Mouse (Mus musculus) CH12.LX (cell line): ENCODE results near the gene Aff3. TPM values are rescaled to one million over a fixed set of nuclear protein-coding genes. Genes with fewer than 3 reads are reported as not detected.

Source experiments
- DNase-seq: peaks from one replicate; pipeline ENCODE4 v3.0.0-alpha.2; 2013; ENCODE audit errors: extremely low read depth
- H3K27ac ChIP-seq: 2 replicates; pipeline ENCODE4 v1.5.1; 2012; ENCODE audit warnings: low read depth, mild to moderate bottlenecking, control low read depth, moderate library complexity; ENCODE audit not compliant: insufficient read depth
- H3K27me3 ChIP-seq: replicated peaks from 2 replicates; pipeline ENCODE3; 2012; ENCODE audit warnings: inconsistent platforms
- H3K36me3 ChIP-seq, 2 experiments: replicated peaks in 1 of 2; 2 replicates each; pipeline versions ENCODE3 to v1.6.1; 2012; ENCODE audit warnings: inconsistent platforms in 1 of 2, low read length in 1 of 2, mild to moderate bottlenecking in 1 of 2, mixed read lengths in 1 of 2, moderate library complexity in 1 of 2; ENCODE audit not compliant: control insufficient read depth in 1 of 2, insufficient read depth in 1 of 2
- H3K4me1 ChIP-seq, 2 experiments: 2 replicates each; pipeline ENCODE4 v1.6.1; 2012; ENCODE audit warnings: inconsistent platforms in 1 of 2, moderate library complexity in 1 of 2; ENCODE audit not compliant: insufficient read depth in 2 of 2, control insufficient read depth in 1 of 2
- H3K4me2 ChIP-seq: 2 replicates; pipeline ENCODE4 v1.6.1; 2012; ENCODE audit warnings: low read depth, mild to moderate bottlenecking, control low read depth; ENCODE audit not compliant: poor library complexity, insufficient read depth, severe bottlenecking
- H3K4me3 ChIP-seq, 3 experiments: fragments of 150-350 bp in 1 of 3; sonication (generic) in 1 of 3; replicated peaks in 1 of 3; 2 replicates each; pipeline versions ENCODE3 to v1.5.1; 2011 to 2012; ENCODE audit warnings: low read depth in 2 of 3, low read length in 2 of 3, mild to moderate bottlenecking in 2 of 3, moderate library complexity in 2 of 3, control low read depth in 1 of 3, improper control_type of control experiment in 1 of 3, inconsistent platforms in 1 of 3, mixed read lengths in 1 of 3; ENCODE audit not compliant: poor library complexity in 1 of 3
- H3K79me2 ChIP-seq: replicated peaks from 2 replicates; pipeline ENCODE4 v1.6.1; 2012; ENCODE audit warnings: mild to moderate bottlenecking, moderate library complexity; ENCODE audit not compliant: control insufficient read depth, poor library complexity, insufficient read depth, severe bottlenecking; ENCODE audit errors: extremely low read depth
- H3K9ac ChIP-seq: 2 replicates; pipeline ENCODE4 v1.6.1; 2012; ENCODE audit warnings: low read depth, mild to moderate bottlenecking, control low read depth, moderate library complexity; ENCODE audit not compliant: insufficient read depth
- H3K9me3 ChIP-seq: replicated peaks from 2 replicates; pipeline ENCODE3; 2012; ENCODE audit warnings: low read length, inconsistent platforms, mixed read lengths
- CHD1 ChIP-seq: IDR thresholded peaks from 2 replicates; pipeline ENCODE4 v1.6.1; 2012; ENCODE audit warnings: low read depth, low read length, improper control_type of control experiment, inconsistent platforms
- CHD2 ChIP-seq: IDR thresholded peaks from 2 replicates; pipeline ENCODE4 v1.6.1; 2011; ENCODE audit warnings: low read length, improper control_type of control experiment
- CTCF ChIP-seq, 2 experiments: IDR thresholded peaks in 1 of 2; conservative IDR thresholded peaks in 1 of 2; 2 replicates each; pipeline ENCODE4 v1.5.1; 2011 to 2012; ENCODE audit warnings: low read depth in 2 of 2, low read length in 2 of 2, improper control_type of control experiment in 1 of 2, inconsistent platforms in 1 of 2, mild to moderate bottlenecking in 1 of 2, moderate library complexity in 1 of 2
- ELF1 ChIP-seq: IDR thresholded peaks from 2 replicates; pipeline ENCODE4 v1.6.1; 2014; ENCODE audit warnings: low read depth, mild to moderate bottlenecking, inconsistent platforms, low read length, improper control_type of control experiment
- IRF4 ChIP-seq: IDR thresholded peaks from 2 replicates; pipeline ENCODE4 v1.6.1; 2014; ENCODE audit warnings: low read depth, mild to moderate bottlenecking, inconsistent platforms, low read length, improper control_type of control experiment
- JUN ChIP-seq: IDR thresholded peaks from 2 replicates; pipeline ENCODE4 v1.6.1; 2011; ENCODE audit warnings: low read depth, mild to moderate bottlenecking, low read length, improper control_type of control experiment, moderate library complexity; ENCODE audit not compliant: insufficient read depth
- MYC ChIP-seq: IDR thresholded peaks from 2 replicates; pipeline ENCODE4 v1.6.1; 2011; ENCODE audit warnings: low read depth, mild to moderate bottlenecking, improper control_type of control experiment, low read length
- NRF1 ChIP-seq: IDR thresholded peaks from 2 replicates; pipeline ENCODE4 v1.6.1; 2014; ENCODE audit warnings: low read depth, mild to moderate bottlenecking, inconsistent platforms, low read length, improper control_type of control experiment, moderate library complexity
- PAX5 ChIP-seq: IDR thresholded peaks from 2 replicates; pipeline ENCODE4 v1.6.1; 2012; ENCODE audit warnings: low read length, inconsistent platforms, mixed read lengths
- POLR2A ChIP-seq: IDR thresholded peaks from 2 replicates; pipeline ENCODE4 v1.6.1; 2011; ENCODE audit warnings: low read depth, mild to moderate bottlenecking, improper control_type of control experiment, low read length
- RAD21 ChIP-seq: IDR thresholded peaks from 2 replicates; pipeline ENCODE4 v1.6.1; 2011; ENCODE audit warnings: low read depth, mild to moderate bottlenecking, low read length, improper control_type of control experiment, moderate library complexity
- TCF12 ChIP-seq: IDR thresholded peaks from 2 replicates; pipeline ENCODE4 v1.6.1; 2014; ENCODE audit warnings: low read depth, mild to moderate bottlenecking, inconsistent platforms, low read length, improper control_type of control experiment
- USF1 ChIP-seq: IDR thresholded peaks from 2 replicates; pipeline ENCODE4 v1.6.1; 2014; ENCODE audit warnings: low read depth, mild to moderate bottlenecking, inconsistent platforms, low read length, improper control_type of control experiment
- USF2 ChIP-seq: conservative IDR thresholded peaks from 2 replicates; pipeline ENCODE4 v1.6.1; 2011; ENCODE audit warnings: low read depth, low read length, improper control_type of control experiment
- ZC3H11A ChIP-seq: IDR thresholded peaks from 2 replicates; pipeline ENCODE4 v1.6.1; 2012; ENCODE audit warnings: low read depth, mild to moderate bottlenecking, inconsistent platforms, low read length, improper control_type of control experiment
- dilution Hi-C: fragments of 300-500 bp; cut with MboI; formaldehyde crosslinking; loops from 2 replicates; pipeline ENCODE4 v1.14.3; 2020; ENCODE audit warnings: low sequenced_read_pairs; ENCODE audit not compliant: extremely low pct_unique_long_range_greater_than_20kb, extremely low pct_ligation_motif_present
- in situ Hi-C: fragments of 300-500 bp; cut with MboI; formaldehyde crosslinking; loops from 3 replicates; pipeline ENCODE4 v1.14.3; 2019; ENCODE audit warnings: low sequenced_read_pairs, low pct_ligation_motif_present, low pct_unique_long_range_greater_than_20kb, mixed read lengths
- polyA plus RNA-seq: library from polyadenylated mRNA; unstranded; fragments of >175 nt; gene quantifications from 2 replicates; pipeline ENCODE4 v1.2.1, GENCODE M21; 2012; ENCODE audit warnings: low read depth; ENCODE audit not compliant: insufficient read length
- total RNA-seq, 2 experiments: library from RNA; depleted of rRNA; stranded (reverse); fragments of 300-350 nt in 1 of 2; fragments of >200 nt in 1 of 2; gene quantifications; 2 replicates each; pipeline ENCODE4 v1.2.3; 2012 to 2014

Gene Aff3
- total and polyA plus RNA-seq, 3 experiments: 5.1 to 29.9 (median 7.7) TPM

GRCm38 (mm10) chr1:38293671-38294335 is 371.0 kb downstream of the Aff3 start:
- dilution Hi-C loops (no loop called here), in situ Hi-C loops (no loop called here)
- no peaks in the 10 kb centered on the region for H3K27me3 ChIP-seq

GRCm38 (mm10) chr1:38292851-38293250 is 371.9 kb downstream of the Aff3 start:
- dilution Hi-C loops: no loop called here
- no peak for DNase-seq
- H3K27ac ChIP-seq: no peak overlapping the region
- no peaks in the 10 kb centered on the region for H3K27me3 ChIP-seq
- H3K9me3 ChIP-seq: no peaks in the 10 kb centered on the region
- H3K79me2 ChIP-seq: no peaks in the 10 kb centered on the region
- H3K36me3 ChIP-seq: peaks cover 0 to 51% of the 10 kb centered on the region in 2 experiments
- TF ChIP-seq CTCF (conservative IDR thresholded peaks at IDR 0.05 in 1 of 2, IDR thresholded peaks at IDR 0.05 in 1 of 2; ENCODE audit: low read depth in 2 of 2, low read length in 2 of 2) (no peak), ZC3H11A (no peak), CHD2 (no peak), CHD1 (no peak), IRF4 (no peak), PAX5 (no peak), JUN (no peak), NRF1 (no peak), POLR2A (no peak), RAD21 (no peak), MYC (no peak), TCF12 (no peak), USF1 (no peak), USF2 (no peak), ELF1 (no peak)
- TF ChIP-seq, all 38 proteins: peak for 0
- no peak overlapping the region for H3K9ac ChIP-seq
- in situ Hi-C loops: no loop called here
- no peaks in the 10 kb centered on the region for H3K4me1 ChIP-seq
- H3K4me2 ChIP-seq: no peak overlapping the region
- no peak overlapping the region for H3K4me3 ChIP-seq

More at GRCm38 (mm10) chr1:38293671-38294335, 371.0 kb downstream of the Aff3 start:
- DNase-seq: no peak
- no peak for TF ChIP-seq ELF1
- no peak for TF ChIP-seq IRF4
- TF ChIP-seq USF2: no peak
- H3K4me1 ChIP-seq: no peaks in the 10 kb centered on the region
- peaks cover 0 to 56% of the 10 kb centered on the region in 2 experiments for H3K36me3 ChIP-seq
- H3K4me3 ChIP-seq: no peak overlapping the region
- no peak overlapping the region for H3K9ac ChIP-seq
- no peak overlapping the region for H3K4me2 ChIP-seq
- no peak overlapping the region for H3K27ac ChIP-seq
- no peaks in the 10 kb centered on the region for H3K79me2 ChIP-seq
- no peaks in the 10 kb centered on the region for H3K9me3 ChIP-seq
